Mouse (Mus musculus): Measurements from ENCODE around the gene Tmie.

DNA sequence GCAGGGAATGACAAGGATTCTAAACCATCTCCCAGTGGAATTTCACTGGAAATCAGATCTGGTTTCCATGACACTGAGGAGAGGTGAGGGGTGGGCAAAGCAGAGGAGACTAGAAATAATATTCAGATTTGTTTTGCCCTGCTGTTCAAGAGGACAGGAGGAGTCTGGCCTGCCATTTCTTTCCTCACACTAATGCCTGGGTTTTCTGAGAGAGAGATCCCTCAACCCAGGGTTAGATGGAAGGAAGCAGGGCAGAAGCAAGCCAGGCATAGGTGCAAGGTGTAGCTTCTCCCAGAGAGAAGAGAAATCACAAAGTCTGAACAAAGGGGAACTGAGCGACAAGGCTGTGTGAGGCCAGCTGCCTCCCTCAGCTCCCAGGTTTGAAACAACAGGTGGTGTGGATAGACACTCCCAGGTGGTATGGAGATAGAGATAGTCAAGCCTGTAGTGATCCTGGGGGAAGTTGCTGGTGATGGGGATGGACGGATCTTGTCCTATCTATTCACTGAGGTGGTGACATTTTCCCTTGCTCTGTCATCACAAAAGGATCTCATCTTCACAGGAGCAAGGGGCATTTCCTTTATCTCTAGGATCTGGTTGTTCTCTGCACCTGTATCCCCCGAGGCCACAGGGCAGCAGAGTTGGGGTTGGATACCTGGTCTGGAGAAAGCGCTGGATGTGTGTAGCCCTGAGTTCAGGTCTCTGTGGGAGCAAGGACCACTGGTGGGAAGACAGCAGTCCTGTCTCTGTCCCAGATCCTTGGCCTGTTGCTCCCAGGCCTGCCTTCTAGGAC, 28.1 kb upstream of the Tmie start:
- TF ChIP-seq POLR2A (IDR thresholded peaks at IDR 0.05; ENCODE audit: insufficient read depth, low read length) (no peak), CTCF (IDR thresholded peaks at IDR 0.05; ENCODE audit: low read depth, low read length) (no peak), EP300 (IDR thresholded peaks at IDR 0.05; ENCODE audit: insufficient read depth, low read depth, low read length) (no peak)

All from ES-Bruce4 (cell line).